Mouse (Mus musculus) liver, adult 2 months (tissue): ENCODE measurements at regions not wholly inside any gene's neighbourhood (a gene's known extent, or its start where the extent isn't known, plus 50 kb on each side); places are given as distances from the start of the nearest gene placed in this dataset.

ENCODE experiments used
- CTCF ChIP-seq: fragments of 200-500 bp; IDR thresholded peaks from 2 replicates; pipeline ENCODE4 v1.5.1; 2011; ENCODE audit warnings: low read depth, low read length, control low read depth
- POLR2A ChIP-seq: fragments of 200-500 bp; IDR thresholded peaks from 2 replicates; pipeline ENCODE4 v1.6.1; 2011; ENCODE audit warnings: low read length, control low read depth; ENCODE audit not compliant: insufficient read depth; ENCODE audit errors: extremely low read depth

- TF ChIP-seq POLR2A (no peak), CTCF (no peak)
These were observed 57.1 kb upstream of the Tbx3 start for GRCm38 (mm10) chr5:119613413-119613812.
